Mouse (Mus musculus) spleen, postnatal 4 days (tissue): ENCODE data around the gene A630023A22Rik.
A peak's percentile ranks its signal among the peaks of the same experiment; 100 is the strongest.

Experiments
- DNase-seq, 2 experiments: peaks; one replicate each; pipeline ENCODE4 v3.0.0; 2022; ENCODE audit warnings: low spot score in 2 of 2

The A630023A22Rik gene

GRCm38 (mm10) chr14:34102601-34103000 lies at the start of gene A630023A22Rik:
A630023A22Rik (minus strand) TSS chr14:34102754.
- no peak for DNase-seq

GRCm38 (mm10) chr14:34152342-34152741 lies 49.8 kb upstream of the A630023A22Rik start, which contains the start of gene Npy4r:
Npy4r (minus strand) TSS chr14:34152489.
- no peak for DNase-seq

GRCm38 (mm10) chr14:34142915-34143314 lies 40.4 kb upstream of the A630023A22Rik start:
- DNase-seq, result no peak

- no peak for DNase-seq
Measured at GRCm38 (mm10) chr14:34142316-34142715, 39.8 kb upstream of the A630023A22Rik start.

- no peak for DNase-seq
Measured at GRCm38 (mm10) chr14:34139671-34140664, 37.4 kb upstream of the A630023A22Rik start.

GRCm38 (mm10) chr14:34135391-34135790 lies 32.8 kb upstream of the A630023A22Rik start:
- DNase-seq, result peak in 1 of 2 experiments; percentile 36

- DNase-seq, result peak in 1 of 2 experiments; percentile 34
Measured at GRCm38 (mm10) chr14:34131216-34131615, 28.7 kb upstream of the A630023A22Rik start.

- DNase-seq, result no peak
Measured at GRCm38 (mm10) chr14:34121691-34122090, 19.1 kb upstream of the A630023A22Rik start.

- peak in 1 of 2 experiments; percentile 34 for DNase-seq
Measured at GRCm38 (mm10) chr14:34120923-34121351, 18.4 kb upstream of the A630023A22Rik start.

GRCm38 (mm10) chr14:34120016-34120910 lies 17.7 kb upstream of the A630023A22Rik start:
- DNase-seq, result peak in 1 of 2 experiments; percentile 40

- peak in 1 of 2 experiments; percentile 46 for DNase-seq
Measured at GRCm38 (mm10) chr14:34119046-34119723, 16.6 kb upstream of the A630023A22Rik start.

- peak in 1 of 2 experiments; percentile 28 for DNase-seq
Measured at GRCm38 (mm10) chr14:34114311-34114710, 11.8 kb upstream of the A630023A22Rik start.

GRCm38 (mm10) chr14:34107594-34107993 lies 5.0 kb upstream of the A630023A22Rik start:
- no peak for DNase-seq

- DNase-seq, result peak in 1 of 2 experiments; percentile 70
Measured at GRCm38 (mm10) chr14:34106389-34107062, 4.0 kb upstream of the A630023A22Rik start.

GRCm38 (mm10) chr14:34104892-34105291 lies 2.3 kb upstream of the A630023A22Rik start:
- DNase-seq, result peak in 1 of 2 experiments; percentile 57

GRCm38 (mm10) chr14:34103855-34104254 lies 1.3 kb upstream of the A630023A22Rik start:
- DNase-seq, result no peak

GRCm38 (mm10) chr14:34096161-34096560 lies 6.4 kb downstream of the A630023A22Rik start:
- DNase-seq, result no peak

- DNase-seq, result no peak
Measured at GRCm38 (mm10) chr14:34092856-34093255, 9.7 kb downstream of the A630023A22Rik start.

GRCm38 (mm10) chr14:34091475-34091874 lies 11.1 kb downstream of the A630023A22Rik start:
- DNase-seq, result no peak

- DNase-seq, result no peak
Measured at GRCm38 (mm10) chr14:34089796-34090195, 12.8 kb downstream of the A630023A22Rik start.
